Mouse (Mus musculus) heart, embryonic 16.5 days (tissue): ENCODE measurements around the gene Lhfpl4. TPM values are rescaled to one million over a fixed set of nuclear protein-coding genes. Genes with fewer than 3 reads are reported as not detected.
A peak's percentile ranks its signal among the peaks of the same experiment; 100 is the strongest.

Source experiments
- ATAC-seq: fragments of 200-750 bp; cut with Nextera tagmentation; replicated peaks from 2 replicates; pipeline ENCODE4 v1.8.0; 2017; ENCODE audit warnings: moderate number of reproducible peaks; ENCODE audit not compliant: insufficient read depth, low FRiP score; ENCODE audit errors: extremely low read depth
- H3K27ac ChIP-seq: fragments of 300-500 bp; sonication (generic); 2 replicates; pipeline ENCODE4 v1.5.1; 2014; ENCODE audit warnings: mild to moderate bottlenecking, low read length, control low read depth, moderate library complexity
- H3K27me3 ChIP-seq: fragments of 300-500 bp; sonication (generic); 2 replicates; pipeline ENCODE4 v1.6.1; 2014; ENCODE audit warnings: low read length, mixed read lengths; ENCODE audit not compliant: control insufficient read depth, insufficient read depth
- H3K36me3 ChIP-seq: fragments of 300-500 bp; sonication (generic); 2 replicates; pipeline ENCODE4 v1.6.1; 2014; ENCODE audit not compliant: control insufficient read depth, insufficient read depth
- H3K4me1 ChIP-seq: fragments of 300-500 bp; sonication (generic); 2 replicates; pipeline ENCODE4 v1.6.1; 2014; ENCODE audit warnings: low read length, mixed read lengths; ENCODE audit not compliant: control insufficient read depth, insufficient read depth
- H3K4me2 ChIP-seq: fragments of 300-500 bp; sonication (generic); 2 replicates; pipeline ENCODE4 v1.6.1; 2014; ENCODE audit warnings: low read depth, mild to moderate bottlenecking, control low read depth, low read length
- H3K4me3 ChIP-seq: fragments of 300-500 bp; sonication (generic); 2 replicates; pipeline ENCODE4 v1.5.1; 2014; ENCODE audit warnings: mild to moderate bottlenecking, control low read depth, low read length
- H3K9ac ChIP-seq: fragments of 300-500 bp; sonication (generic); 2 replicates; pipeline ENCODE4 v1.6.1; 2014; ENCODE audit warnings: low read length, control low read depth
- H3K9me3 ChIP-seq: fragments of 300-500 bp; sonication (generic); replicated peaks from 2 replicates; pipeline ENCODE4 v1.6.1; 2016; ENCODE audit warnings: low read length; ENCODE audit not compliant: control insufficient read depth
- WGBS: fragments of 180-500 bp; shearing (Covaris S2); extraction: QIAGEN DNeasy Blood & Tissue Kit; methylation state at CpG from one replicate; pipeline ENCODE4 v1.1.7; 2014; 5-methylcytosine and 5-hydroxymethylcytosine counted together
- polyA plus RNA-seq: library from polyadenylated mRNA; unstranded; fragments of >200 nt; fragmentation: Nextera tagmentation; extraction: Ambion mirVana; gene quantifications from 2 replicates; pipeline ENCODE4 v1.2.1, GENCODE M21; 2015

Lhfpl4 gene
- 0.35 and 0.37 TPM in 2 replicates for polyA plus RNA-seq

GRCm38 (mm10) chr6:113194841-113195595 lies at the start of gene Lhfpl4:
Lhfpl4 (minus strand) TSS chr6:113195384.
- Histone ChIP-seq H3K4me3 (peak within 1 kb of the TSS; percentile 52), H3K9ac (no peak within 1 kb of the TSS), H3K4me2 (peak within 1 kb of the TSS; percentile 74), H3K4me1 (peaks cover 4% of the 10 kb centered on the region), H3K27me3 (peaks cover 48% of the 10 kb centered on the region), H3K9me3 (no peaks in the 10 kb centered on the region), H3K36me3 (no peaks in the 10 kb centered on the region), H3K27ac (no peak within 1 kb of the TSS)
- no peak for ATAC-seq
- WGBS = 2% methylated on average over 41 of the region's 66 CpGs

DNA sequence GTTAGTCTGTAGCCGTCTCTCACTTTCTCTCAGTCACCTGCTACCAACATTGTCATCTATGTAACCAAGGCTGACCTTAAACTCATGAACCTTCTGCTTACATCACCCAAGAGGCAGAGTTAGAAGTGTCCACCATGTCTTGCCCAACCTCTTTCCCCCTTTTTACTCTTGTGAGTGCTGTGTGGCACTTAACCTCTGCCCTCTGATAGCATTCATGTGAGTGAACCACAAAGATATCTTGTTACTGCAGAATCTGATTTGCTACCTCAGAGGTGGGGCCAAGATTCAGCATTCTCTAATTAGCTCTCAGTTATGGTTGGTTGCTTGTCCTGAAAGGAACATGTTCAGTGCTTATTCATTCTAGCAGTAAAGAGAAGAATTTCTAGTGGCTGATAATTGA lies 47.6 kb upstream of the Lhfpl4 start:
- 63% methylated on average over 1 of the region's 1 CpGs for WGBS
- Histone ChIP-seq H3K36me3 (peaks cover 16% of the 10 kb centered on the region; the same call in 1 of the 2 replicates), H3K9me3 (no peaks in the 10 kb centered on the region), H3K27ac (no peak overlapping the region), H3K9ac (no peak overlapping the region), H3K4me1 (peaks cover 9% of the 10 kb centered on the region), H3K27me3 (no peaks in the 10 kb centered on the region), H3K4me3 (no peak overlapping the region), H3K4me2 (no peak overlapping the region)
- no peak for ATAC-seq

- Histone ChIP-seq H3K9me3 (no peaks in the 10 kb centered on the region), H3K4me1 (peaks cover 12% of the 10 kb centered on the region), H3K9ac (peak overlapping the region; percentile 96), H3K27me3 (no peaks in the 10 kb centered on the region), H3K36me3 (peaks cover 14% of the 10 kb centered on the region; the same call in 1 of the 2 replicates), H3K4me2 (peak overlapping the region; percentile 83), H3K27ac (no peak overlapping the region), H3K4me3 (peak overlapping the region; percentile 98)
- WGBS = 19% methylated on average over 6 of the region's 6 CpGs
- ATAC-seq = no peak
These were observed 43.3 kb upstream of the Lhfpl4 start for GRCm38 (mm10) chr6:113238442-113238841.

- ATAC-seq = peak; percentile 100
- under 1% methylated on average over 55 of the region's 55 CpGs for WGBS
- Histone ChIP-seq H3K27me3 (no peaks in the 10 kb centered on the region), H3K4me2 (peak within 1 kb of the TSS; percentile 83), H3K4me3 (peak within 1 kb of the TSS; percentile 98), H3K36me3 (peaks cover 14% of the 10 kb centered on the region; the same call in 1 of the 2 replicates), H3K9me3 (no peaks in the 10 kb centered on the region), H3K9ac (peak within 1 kb of the TSS; percentile 96), H3K27ac (peak within 1 kb of the TSS; percentile 61), H3K4me1 (peaks cover 12% of the 10 kb centered on the region)
These were observed 42.5 kb upstream of the Lhfpl4 start, which contains the start of gene Mtmr14 for GRCm38 (mm10) chr6:113237542-113238270. Mtmr14 (plus strand) TSS chr6:113237843.

GRCm38 (mm10) chr6:113235141-113235540 lies 40.0 kb upstream of the Lhfpl4 start:
- Histone ChIP-seq H3K36me3 (peaks cover under 1% of the 10 kb centered on the region; the same call in 1 of the 2 replicates), H3K27ac (no peak overlapping the region), H3K9ac (no peak overlapping the region), H3K4me3 (no peak overlapping the region), H3K4me1 (peaks cover 12% of the 10 kb centered on the region), H3K27me3 (no peaks in the 10 kb centered on the region), H3K4me2 (no peak overlapping the region), H3K9me3 (no peaks in the 10 kb centered on the region)
- WGBS = 53% methylated on average over 5 of the region's 5 CpGs
- no peak for ATAC-seq

GRCm38 (mm10) chr6:113226705-113227104 lies 31.5 kb upstream of the Lhfpl4 start:
- Histone ChIP-seq H3K4me2 (no peak overlapping the region), H3K27ac (no peak overlapping the region), H3K4me1 (no peaks in the 10 kb centered on the region), H3K36me3 (no peaks in the 10 kb centered on the region), H3K27me3 (no peaks in the 10 kb centered on the region), H3K9ac (no peak overlapping the region), H3K4me3 (no peak overlapping the region), H3K9me3 (no peaks in the 10 kb centered on the region)
- ATAC-seq = no peak

DNA sequence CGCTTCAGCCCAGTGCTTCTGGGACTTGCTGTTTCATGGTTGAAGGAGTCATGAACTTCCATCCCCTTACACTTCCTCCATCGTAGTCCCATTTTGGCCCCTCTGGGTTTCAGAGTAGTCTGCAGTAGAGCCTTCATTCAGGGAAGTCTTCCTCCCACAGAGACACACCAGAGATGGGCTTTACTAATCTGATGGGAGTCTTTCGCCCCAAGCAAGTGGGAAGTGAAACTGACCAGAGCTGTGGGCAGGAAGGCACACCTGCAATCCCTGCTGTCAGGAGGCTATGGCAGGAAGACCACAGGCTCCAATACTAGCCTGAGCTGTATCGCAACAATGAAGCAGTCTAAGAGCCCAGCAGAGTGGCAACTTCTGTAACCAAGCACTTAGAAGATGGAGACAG lies 30.6 kb upstream of the Lhfpl4 start:
- no peak overlapping the region for H3K9ac ChIP-seq
- no peak overlapping the region for H3K27ac ChIP-seq
- ATAC-seq = no peak
- no peaks in the 10 kb centered on the region for H3K27me3 ChIP-seq
- no peaks in the 10 kb centered on the region for H3K36me3 ChIP-seq
- H3K4me2 ChIP-seq = no peak overlapping the region
- WGBS = 66% methylated on average over 4 of the region's 4 CpGs
- no peaks in the 10 kb centered on the region for H3K9me3 ChIP-seq
- H3K4me3 ChIP-seq = no peak overlapping the region
- no peaks in the 10 kb centered on the region for H3K4me1 ChIP-seq

- no peak for ATAC-seq
- WGBS = 57% methylated on average over 2 of the region's 2 CpGs
- H3K4me1 ChIP-seq = no peaks in the 10 kb centered on the region
These were observed 21.1 kb upstream of the Lhfpl4 start for GRCm38 (mm10) chr6:113216280-113216679.

GRCm38 (mm10) chr6:113195596-113195992 lies 410 bp upstream of the Lhfpl4 start:
- WGBS = 15% methylated on average over 9 of the region's 9 CpGs
- H3K27me3 ChIP-seq = peaks cover 48% of the 10 kb centered on the region
- H3K4me1 ChIP-seq = peaks cover 4% of the 10 kb centered on the region
- H3K27ac ChIP-seq = no peak overlapping the region
- H3K4me2 ChIP-seq = no peak overlapping the region; the same call in 1 of the 2 replicates
- no peaks in the 10 kb centered on the region for H3K9me3 ChIP-seq
- no peak for ATAC-seq
- peak overlapping the region; percentile 52; the same call in 1 of the 2 replicates for H3K4me3 ChIP-seq
- H3K36me3 ChIP-seq = no peaks in the 10 kb centered on the region
- H3K9ac ChIP-seq = no peak overlapping the region

More at GRCm38 (mm10) chr6:113216280-113216679, 21.1 kb upstream of the Lhfpl4 start:
- no peak overlapping the region for H3K4me3 ChIP-seq
- H3K36me3 ChIP-seq = no peaks in the 10 kb centered on the region
- peaks cover 3% of the 10 kb centered on the region; the same call in 1 of the 2 replicates for H3K9me3 ChIP-seq
- no peak overlapping the region for H3K9ac ChIP-seq
- no peaks in the 10 kb centered on the region for H3K27me3 ChIP-seq
- no peak overlapping the region for H3K4me2 ChIP-seq
- no peak overlapping the region for H3K27ac ChIP-seq
